Mouse (Mus musculus) splenic B cell, adult 2 months (primary cell): ENCODE results near the gene Nrp1.
A peak's percentile ranks its signal among the peaks of the same experiment; 100 is the strongest.

Source experiments
- DNase-seq: peaks from one replicate; pipeline ENCODE4 v3.0.0-alpha.2; 2011; ENCODE audit warnings: low read depth, low spot score
- H3K27me3 ChIP-seq: 2 replicates; pipeline ENCODE4 v1.6.1; 2012; ENCODE audit warnings: mild to moderate bottlenecking, low read length, moderate library complexity, mixed read lengths; ENCODE audit not compliant: control insufficient read depth, poor library complexity, insufficient read depth, severe bottlenecking
- H3K36me3 ChIP-seq: 2 replicates; pipeline ENCODE4 v1.6.1; 2012; ENCODE audit warnings: mild to moderate bottlenecking, low read length, moderate library complexity, mixed read lengths; ENCODE audit not compliant: control insufficient read depth, poor library complexity, insufficient read depth, severe bottlenecking

Gene Nrp1

DNA sequence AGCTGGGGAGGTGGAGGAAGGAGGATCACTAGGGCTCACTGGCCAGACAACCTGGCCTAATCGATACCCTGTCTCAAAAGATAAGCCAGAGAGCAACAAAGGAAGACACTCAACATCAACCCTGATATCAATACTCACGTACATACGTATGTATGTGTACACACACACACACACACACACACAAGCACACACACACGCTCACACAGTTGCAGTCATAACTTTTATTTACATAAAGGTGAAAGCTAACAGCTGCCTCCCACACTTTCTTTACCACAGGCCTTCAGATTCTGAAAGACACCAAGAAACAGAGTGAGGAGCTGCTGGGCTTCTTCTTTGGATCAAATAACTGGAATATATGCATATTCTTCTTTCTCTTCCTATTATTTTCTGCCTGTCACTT, 189.0 kb downstream of the Nrp1 start:
- H3K27me3 ChIP-seq: no peaks in the 10 kb centered on the region; the same call in 1 of the 2 replicates
- DNase-seq: no peak
- no peaks in the 10 kb centered on the region for H3K36me3 ChIP-seq

GRCm38 (mm10) chr8:128549738-128550137, 191.3 kb downstream of the Nrp1 start:
- DNase-seq: no peak
- H3K36me3 ChIP-seq: no peaks in the 10 kb centered on the region
- no peaks in the 10 kb centered on the region; the same call in 1 of the 2 replicates for H3K27me3 ChIP-seq

GRCm38 (mm10) chr8:128551421-128552139, 193.2 kb downstream of the Nrp1 start:
- Histone ChIP-seq H3K27me3 (no peaks in the 10 kb centered on the region), H3K36me3 (no peaks in the 10 kb centered on the region)
- DNase-seq: peak; percentile 67
